Mouse (Mus musculus): ENCODE measurements at regions not wholly inside any gene's neighbourhood (a gene's known extent, or its start where the extent isn't known, plus 50 kb on each side); places are given as distances from the start of the nearest gene placed in this dataset.

GRCm38 (mm10) chr6:11593583-11594271 is 313.6 kb downstream of the Ndufa4 start:
- 44% methylated on average over 14 of the region's 14 CpGs for WGBS
- 0 out of 2 replicates have a peak overlapping the region, but pooled peaks have one; percentile 17 for H3K4me2 ChIP-seq (replicated peaks; ENCODE audit: low read depth, low read length)
- no peaks in the 10 kb centered on the region for H3K27me3 ChIP-seq (replicated peaks; ENCODE audit: insufficient read depth, low read length)
- no peak overlapping the region for H3K27ac ChIP-seq (ENCODE audit: low read length)
- no peaks in the 10 kb centered on the region for H3K9me3 ChIP-seq (ENCODE audit: low read length)
- H3K36me3 ChIP-seq (ENCODE audit: insufficient read depth, low read length): no peaks in the 10 kb centered on the region
- TF ChIP-seq EP300 (IDR thresholded peaks at IDR 0.05): no peak
- H3K9ac ChIP-seq (replicated peaks; ENCODE audit: low read depth): no peak overlapping the region
- no peaks in the 10 kb centered on the region for H3K4me1 ChIP-seq (ENCODE audit: insufficient read depth, low read depth, low read length)
- H3K4me3 ChIP-seq (ENCODE audit: low read depth, low read length): no peak overlapping the region
- ATAC-seq (peak; percentile 49), DNase-seq (ENCODE audit: low spot score) (peak; percentile 6)

GRCm38 (mm10) chr6:11576091-11576490 is 331.2 kb downstream of the Ndufa4 start:
- H3K27ac ChIP-seq (ENCODE audit: low read length): no peak overlapping the region
- no peaks in the 10 kb centered on the region for H3K9me3 ChIP-seq (ENCODE audit: low read length)
- H3K9ac ChIP-seq (replicated peaks; ENCODE audit: low read depth): no peak overlapping the region
- H3K4me3 ChIP-seq (ENCODE audit: low read depth, low read length): no peak overlapping the region
- TF ChIP-seq CTCF (IDR thresholded peaks at IDR 0.05) (no peak), EP300 (IDR thresholded peaks at IDR 0.05) (no peak)
- H3K4me2 ChIP-seq (replicated peaks; ENCODE audit: low read depth, low read length): no peak overlapping the region
- no peak for ATAC-seq
- no peaks in the 10 kb centered on the region for H3K27me3 ChIP-seq (replicated peaks; ENCODE audit: insufficient read depth, low read length)
- no peaks in the 10 kb centered on the region for H3K4me1 ChIP-seq (ENCODE audit: insufficient read depth, low read depth, low read length)
- H3K36me3 ChIP-seq (ENCODE audit: insufficient read depth, low read length): no peaks in the 10 kb centered on the region
- DNase-seq (ENCODE audit: low spot score): no peak
- 85% methylated on average over 5 of the region's 5 CpGs for WGBS

- no peak overlapping the region for H3K4me3 ChIP-seq (ENCODE audit: low read depth, low read length)
- no peaks in the 10 kb centered on the region for H3K36me3 ChIP-seq (ENCODE audit: insufficient read depth, low read length)
- TF ChIP-seq CTCF (IDR thresholded peaks at IDR 0.05): no peak
- TF ChIP-seq EP300 (IDR thresholded peaks at IDR 0.05): no peak
- no peak overlapping the region for H3K27ac ChIP-seq (ENCODE audit: low read length)
- no peaks in the 10 kb centered on the region for H3K27me3 ChIP-seq (replicated peaks; ENCODE audit: insufficient read depth, low read length)
- WGBS: 75% methylated on average over 2 of the region's 2 CpGs
- no peaks in the 10 kb centered on the region for H3K4me1 ChIP-seq (ENCODE audit: insufficient read depth, low read depth, low read length)
- DNase-seq (ENCODE audit: low spot score): no peak
- H3K4me2 ChIP-seq (replicated peaks; ENCODE audit: low read depth, low read length): no peak overlapping the region
- no peaks in the 10 kb centered on the region for H3K9me3 ChIP-seq (ENCODE audit: low read length)
- ATAC-seq: no peak
- H3K9ac ChIP-seq (replicated peaks; ENCODE audit: low read depth): no peak overlapping the region
These were observed 342.1 kb downstream of the Ndufa4 start for GRCm38 (mm10) chr6:11565246-11565645.

- no peak for TF ChIP-seq CTCF (IDR thresholded peaks at IDR 0.05)
- no peak for DNase-seq (ENCODE audit: low spot score)
- Histone ChIP-seq H3K36me3 (ENCODE audit: insufficient read depth, low read length) (no peaks in the 10 kb centered on the region), H3K4me2 (replicated peaks; ENCODE audit: low read depth, low read length) (no peak overlapping the region), H3K4me3 (ENCODE audit: low read depth, low read length) (no peak overlapping the region), H3K27me3 (replicated peaks; ENCODE audit: insufficient read depth, low read length) (no peaks in the 10 kb centered on the region), H3K9ac (replicated peaks; ENCODE audit: low read depth) (no peak overlapping the region), H3K27ac (ENCODE audit: low read length) (no peak overlapping the region), H3K4me1 (ENCODE audit: insufficient read depth, low read depth, low read length) (no peaks in the 10 kb centered on the region), H3K9me3 (ENCODE audit: low read length) (no peaks in the 10 kb centered on the region)
- ATAC-seq: no peak
These were observed 356.8 kb downstream of the Ndufa4 start for GRCm38 (mm10) chr6:11550473-11550872.

GRCm38 (mm10) chr6:11547318-11547717 is 360.0 kb downstream of the Ndufa4 start:
- no peak overlapping the region for H3K27ac ChIP-seq (ENCODE audit: low read length)

GRCm38 (mm10) chr6:11534930-11535880 is 372.1 kb downstream of the Ndufa4 start:
- TF ChIP-seq CTCF (IDR thresholded peaks at IDR 0.05) (no peak), EP300 (IDR thresholded peaks at IDR 0.05) (no peak)
- Histone ChIP-seq H3K9me3 (ENCODE audit: low read length) (no peaks in the 10 kb centered on the region), H3K27ac (ENCODE audit: low read length) (no peak overlapping the region), H3K4me3 (ENCODE audit: low read depth, low read length) (no peak overlapping the region), H3K9ac (replicated peaks; ENCODE audit: low read depth) (no peak overlapping the region), H3K27me3 (replicated peaks; ENCODE audit: insufficient read depth, low read length) (no peaks in the 10 kb centered on the region), H3K36me3 (ENCODE audit: insufficient read depth, low read length) (no peaks in the 10 kb centered on the region), H3K4me2 (replicated peaks; ENCODE audit: low read depth, low read length) (no peak overlapping the region), H3K4me1 (ENCODE audit: insufficient read depth, low read depth, low read length) (no peaks in the 10 kb centered on the region)
- 77% methylated on average over 8 of the region's 8 CpGs for WGBS
- ATAC-seq (no peak), DNase-seq (ENCODE audit: low spot score) (no peak)

More at GRCm38 (mm10) chr6:11547318-11547717, 360.0 kb downstream of the Ndufa4 start:
- DNase-seq (ENCODE audit: low spot score): no peak
- TF ChIP-seq CTCF (IDR thresholded peaks at IDR 0.05) (no peak), EP300 (IDR thresholded peaks at IDR 0.05) (no peak)
- no peak for ATAC-seq
- Histone ChIP-seq H3K4me1 (ENCODE audit: insufficient read depth, low read depth, low read length) (no peaks in the 10 kb centered on the region), H3K4me3 (ENCODE audit: low read depth, low read length) (no peak overlapping the region), H3K9ac (replicated peaks; ENCODE audit: low read depth) (no peak overlapping the region), H3K36me3 (ENCODE audit: insufficient read depth, low read length) (no peaks in the 10 kb centered on the region), H3K27me3 (replicated peaks; ENCODE audit: insufficient read depth, low read length) (no peaks in the 10 kb centered on the region), H3K9me3 (ENCODE audit: low read length) (no peaks in the 10 kb centered on the region), H3K4me2 (replicated peaks; ENCODE audit: low read depth, low read length) (no peak overlapping the region)

Measured in lung, postnatal 0 days (tissue).